Mouse (Mus musculus): ENCODE results near the gene Wnt7b.
A peak's percentile ranks its signal among the peaks of the same experiment; 100 is the strongest.

Gene Wnt7b

GRCm38 (mm10) chr15:85569167-85569797 is 13.0 kb downstream of the Wnt7b start:
- DNase-seq, result peak in 1 of 2 experiments; percentile 51

GRCm38 (mm10) chr15:85568402-85568801 is 13.9 kb downstream of the Wnt7b start:
- no peak for DNase-seq

- no peak for DNase-seq
Observed at GRCm38 (mm10) chr15:85564966-85565365, 17.3 kb downstream of the Wnt7b start.

GRCm38 (mm10) chr15:85564034-85564769 is 18.1 kb downstream of the Wnt7b start:
- DNase-seq, result no peak

GRCm38 (mm10) chr15:85561953-85562352 is 20.3 kb downstream of the Wnt7b start:
- no peak for DNase-seq

- no peak for DNase-seq
Observed at GRCm38 (mm10) chr15:85560830-85561229, 21.4 kb downstream of the Wnt7b start.

- DNase-seq, result no peak
Observed at GRCm38 (mm10) chr15:85558840-85559540, 23.3 kb downstream of the Wnt7b start.

GRCm38 (mm10) chr15:85555799-85556198 is 26.5 kb downstream of the Wnt7b start:
- DNase-seq, result peak; percentile 44 to 79

GRCm38 (mm10) chr15:85553421-85553820 is 28.9 kb downstream of the Wnt7b start:
- DNase-seq, result no peak

GRCm38 (mm10) chr15:85546500-85546899 is 35.8 kb downstream of the Wnt7b start:
- no peak for DNase-seq

- no peak for DNase-seq
Observed at GRCm38 (mm10) chr15:85545369-85545768, 36.9 kb downstream of the Wnt7b start.

GRCm38 (mm10) chr15:85538170-85538569 is 44.1 kb downstream of the Wnt7b start:
- no peak for DNase-seq

- no peak for DNase-seq
Observed at GRCm38 (mm10) chr15:85537151-85537550, 45.1 kb downstream of the Wnt7b start.

- DNase-seq, result no peak
Observed at GRCm38 (mm10) chr15:85534646-85535045, 47.6 kb downstream of the Wnt7b start.

- DNase-seq, result peak; percentile 55 to 83
Observed at GRCm38 (mm10) chr15:85534215-85534614, 48.1 kb downstream of the Wnt7b start.

GRCm38 (mm10) chr15:85532063-85532462 is 50.2 kb downstream of the Wnt7b start:
- peak in 1 of 2 experiments; percentile 29 for DNase-seq

GRCm38 (mm10) chr15:85529911-85530310 is 52.4 kb downstream of the Wnt7b start:
- no peak for DNase-seq

GRCm38 (mm10) chr15:85524404-85524950 is 57.8 kb downstream of the Wnt7b start:
- no peak for DNase-seq

- peak; percentile 77 to 85 for DNase-seq
Observed at GRCm38 (mm10) chr15:85523173-85523991, 58.9 kb downstream of the Wnt7b start.

- DNase-seq, result no peak
Observed at GRCm38 (mm10) chr15:85519438-85519837, 62.8 kb downstream of the Wnt7b start.

- no peak for DNase-seq
Observed at GRCm38 (mm10) chr15:85507370-85508014, 74.8 kb downstream of the Wnt7b start.

GRCm38 (mm10) chr15:85506680-85507079 is 75.6 kb downstream of the Wnt7b start:
- DNase-seq, result no peak

All from lung, postnatal 4 days (tissue).